In genomic region chr4:122981238-122981637, GRCm38 (mm10) we compare ENCODE assay signal across 19 mouse cellular contexts.
"Had no signal": no experiment of that assay in that cellular context is flagged by ENCODE, and none has a peak within 500 bp of the region (broad histone marks: within the 10 kb centered on the region; RNA-seq: fewer than 3 reads in every experiment).

No protein-coding gene starts in this region.

- H3K36me3 ChIP-seq: liver, embryonic 12.5 days; liver, embryonic 15.5 days; midbrain, embryonic 10.5 days; midbrain, embryonic 13.5 days; neural tube, embryonic 13.5 days; stomach, embryonic 15.5 days had no signal

- H3K4me2 ChIP-seq: liver, embryonic 12.5 days; liver, embryonic 15.5 days; midbrain, embryonic 13.5 days; neural tube, embryonic 13.5 days; stomach, embryonic 15.5 days had no signal

- H3K27ac ChIP-seq: kidney, postnatal 0 days; layer of hippocampus, adult 2 months; liver, embryonic 12.5 days; liver, embryonic 15.5 days; midbrain, embryonic 10.5 days; midbrain, embryonic 13.5 days; neural tube, embryonic 13.5 days; stomach, embryonic 15.5 days had no signal

- H3K9ac ChIP-seq: liver, embryonic 12.5 days; liver, embryonic 15.5 days; midbrain, embryonic 13.5 days; neural tube, embryonic 13.5 days; stomach, embryonic 15.5 days had no signal

- H3K4me1 ChIP-seq: liver, embryonic 15.5 days; stomach, embryonic 15.5 days had no signal

- H3K9me3 ChIP-seq: liver, embryonic 12.5 days; liver, embryonic 15.5 days; midbrain, embryonic 10.5 days; midbrain, embryonic 13.5 days; neural tube, embryonic 13.5 days; stomach, embryonic 15.5 days had no signal

- H3K4me3 ChIP-seq: layer of hippocampus, adult 2 months; liver, embryonic 12.5 days; liver, embryonic 15.5 days; midbrain, embryonic 10.5 days; midbrain, embryonic 13.5 days; myocyte; neural tube, embryonic 13.5 days; stomach, embryonic 15.5 days had no signal

- ATAC-seq: liver, embryonic 12.5 days; midbrain, embryonic 13.5 days; midbrain, embryonic 16.5 days had no signal

- DNase-seq: kidney, adult 2 months; kidney, postnatal 25 days; layer of hippocampus, adult 9-11 months; lung, adult 2 months; lung, postnatal 14 days; lung, postnatal 4 days; thymus, adult 2 months; thymus, postnatal 14 days; thymus, postnatal 4 days had no signal
